Mouse (Mus musculus) embryonic facial prominence, embryonic 14.5 days (tissue): Measurements from ENCODE around the gene Zfp386. TPM values are rescaled to one million over a fixed set of nuclear protein-coding genes. Genes with fewer than 3 reads are reported as not detected.

ENCODE experiments used
- ATAC-seq: fragments of 200-750 bp; cut with Nextera tagmentation; 2 replicates; pipeline ENCODE4 v1.8.0; 2017; ENCODE audit warnings: low read depth, moderate number of reproducible peaks, moderate TSS enrichment
- DNase-seq: peaks from one replicate; pipeline ENCODE4 v3.0.0-alpha.2; 2015; ENCODE audit warnings: low spot score
- H3K27ac ChIP-seq: fragments of 300-500 bp; sonication (generic); replicated peaks from 2 replicates; pipeline ENCODE4 v1.5.1; 2014; ENCODE audit warnings: low read depth, mild to moderate bottlenecking, low read length, moderate library complexity
- H3K27me3 ChIP-seq: fragments of 300-500 bp; sonication (generic); replicated peaks from 2 replicates; pipeline ENCODE4 v1.6.1; 2014; ENCODE audit warnings: low read length; ENCODE audit not compliant: control insufficient read depth, insufficient read depth
- H3K36me3 ChIP-seq: fragments of 300-500 bp; sonication (generic); 2 replicates; pipeline ENCODE4 v1.6.1; 2014; ENCODE audit warnings: low read length, mixed read lengths; ENCODE audit not compliant: control insufficient read depth, insufficient read depth
- H3K4me1 ChIP-seq: fragments of 300-500 bp; sonication (generic); 2 replicates; pipeline ENCODE4 v1.6.1; 2014; ENCODE audit warnings: antibody characterized with exemption, low read length; ENCODE audit not compliant: control insufficient read depth, insufficient read depth
- H3K4me2 ChIP-seq: fragments of 300-500 bp; sonication (generic); 2 replicates; pipeline ENCODE4 v1.6.1; 2014; ENCODE audit warnings: low read depth, mild to moderate bottlenecking, low read length, moderate library complexity, mixed read lengths
- H3K4me3 ChIP-seq: fragments of 300-500 bp; sonication (generic); 2 replicates; pipeline ENCODE4 v1.5.1; 2014; ENCODE audit warnings: low read depth, mild to moderate bottlenecking, low read length
- H3K9ac ChIP-seq: fragments of 300-500 bp; sonication (generic); 2 replicates; pipeline ENCODE4 v1.6.1; 2014; ENCODE audit warnings: low read depth, mild to moderate bottlenecking, low read length, moderate library complexity, mixed read lengths
- H3K9me3 ChIP-seq: fragments of 300-500 bp; sonication (generic); 2 replicates; pipeline ENCODE4 v1.6.1; 2016; ENCODE audit warnings: low read length; ENCODE audit not compliant: control insufficient read depth
- WGBS: fragments of 180-500 bp; shearing (Covaris S2); extraction: QIAGEN DNeasy Blood & Tissue Kit; methylation state at CpG from one replicate; pipeline ENCODE4 v1.1.7; 2014; 5-methylcytosine and 5-hydroxymethylcytosine counted together
- polyA plus RNA-seq: library from polyadenylated mRNA; unstranded; fragments of >200 nt; fragmentation: Nextera tagmentation; extraction: Ambion mirVana; gene quantifications from 2 replicates; pipeline ENCODE4 v1.2.1, GENCODE M21; 2014

Zfp386 gene
- polyA plus RNA-seq, 1 experiment from 2014 or later, result 41.7 TPM

- WGBS, result 73% methylated on average over 3 of the region's 3 CpGs
- no peak overlapping the region for H3K4me3 ChIP-seq
- DNase-seq (peak; percentile 24), ATAC-seq (no peak)
- H3K9me3 ChIP-seq, result no peaks in the 10 kb centered on the region
- H3K4me2 ChIP-seq, result peak overlapping the region; percentile 74
- peak overlapping the region; percentile 88; the same call in 1 of the 2 replicates for H3K9ac ChIP-seq
- H3K27ac ChIP-seq, result 0 out of 2 replicates have a peak overlapping the region, but pooled peaks have one; percentile 25
- peaks cover 9% of the 10 kb centered on the region for H3K4me1 ChIP-seq
- no peaks in the 10 kb centered on the region for H3K27me3 ChIP-seq
- peaks cover 14% of the 10 kb centered on the region for H3K36me3 ChIP-seq
These were observed 1.7 kb downstream of the Zfp386 start for GRCm38 (mm10) chr12:116049236-116049635.

GRCm38 (mm10) chr12:116049701-116050100 is 2.2 kb downstream of the Zfp386 start:
- H3K4me1 ChIP-seq, result peaks cover 9% of the 10 kb centered on the region
- no peak overlapping the region for H3K4me2 ChIP-seq
- no peaks in the 10 kb centered on the region for H3K27me3 ChIP-seq
- ATAC-seq (no peak), DNase-seq (peak; percentile 26)
- peaks cover 19% of the 10 kb centered on the region for H3K36me3 ChIP-seq
- H3K9ac ChIP-seq, result no peak overlapping the region
- H3K4me3 ChIP-seq, result no peak overlapping the region
- WGBS, result 83% methylated on average over 6 of the region's 6 CpGs
- no peak overlapping the region for H3K27ac ChIP-seq
- 0 out of 2 replicates have a peak, but pooled peaks cover 4% of the 10 kb centered on the region for H3K9me3 ChIP-seq

DNA sequence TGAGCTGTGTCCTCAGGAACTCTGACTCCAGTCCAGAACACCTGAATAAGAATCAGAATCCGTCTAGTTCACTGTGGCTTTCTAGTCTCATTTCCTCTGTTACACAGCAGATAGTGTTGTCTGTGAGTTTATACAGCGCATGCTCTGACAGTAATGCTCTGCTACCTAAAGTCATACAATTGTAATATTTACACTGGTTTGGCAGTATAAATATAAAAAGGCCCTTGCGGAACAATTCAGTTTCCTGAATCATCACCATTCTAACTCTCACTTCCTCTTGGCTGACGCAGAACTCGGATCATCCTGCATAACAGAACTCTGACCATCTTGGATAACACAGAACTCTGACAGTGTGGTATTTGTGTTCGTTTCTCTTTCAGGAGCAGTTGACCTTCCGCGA is 6.8 kb downstream of the Zfp386 start:
- ATAC-seq (no peak), DNase-seq (no peak)
- no peak overlapping the region for H3K4me3 ChIP-seq
- H3K4me2 ChIP-seq, result no peak overlapping the region
- WGBS, result 95% methylated on average over 8 of the region's 8 CpGs
- no peak overlapping the region for H3K27ac ChIP-seq
- H3K27me3 ChIP-seq, result no peaks in the 10 kb centered on the region
- H3K36me3 ChIP-seq, result peaks cover 60% of the 10 kb centered on the region
- H3K9me3 ChIP-seq, result peaks cover 34% of the 10 kb centered on the region
- no peak overlapping the region for H3K9ac ChIP-seq
- peaks cover under 1% of the 10 kb centered on the region for H3K4me1 ChIP-seq

DNA sequence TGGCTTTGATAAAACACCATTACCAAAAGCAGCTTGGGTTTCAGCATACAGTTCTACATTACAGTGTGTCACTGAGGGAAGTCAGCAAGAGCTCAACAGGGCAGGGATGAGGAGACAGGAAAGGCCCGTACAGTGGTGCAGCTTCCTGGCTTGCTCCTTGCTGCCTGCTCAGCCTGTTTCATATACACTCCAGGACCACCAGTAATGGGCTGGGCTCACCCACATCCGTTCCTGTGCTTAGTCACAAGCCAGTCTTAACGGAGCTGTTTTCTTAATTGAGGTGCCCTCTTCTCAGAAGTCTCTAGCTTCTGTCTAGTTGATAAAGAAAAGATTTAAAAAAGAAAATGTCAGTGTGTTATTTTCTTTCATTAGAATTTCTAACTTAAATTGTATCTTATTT is 8.6 kb downstream of the Zfp386 start:
- no peak for DNase-seq
- Histone ChIP-seq H3K27ac (no peak overlapping the region), H3K4me3 (no peak overlapping the region), H3K4me1 (no peaks in the 10 kb centered on the region), H3K9me3 (peaks cover 51% of the 10 kb centered on the region), H3K9ac (no peak overlapping the region), H3K4me2 (no peak overlapping the region), H3K36me3 (peaks cover 69% of the 10 kb centered on the region), H3K27me3 (no peaks in the 10 kb centered on the region)
- no peak for ATAC-seq
- 96% methylated on average over 3 of the region's 3 CpGs for whole genome bisulfite sequencing

DNA sequence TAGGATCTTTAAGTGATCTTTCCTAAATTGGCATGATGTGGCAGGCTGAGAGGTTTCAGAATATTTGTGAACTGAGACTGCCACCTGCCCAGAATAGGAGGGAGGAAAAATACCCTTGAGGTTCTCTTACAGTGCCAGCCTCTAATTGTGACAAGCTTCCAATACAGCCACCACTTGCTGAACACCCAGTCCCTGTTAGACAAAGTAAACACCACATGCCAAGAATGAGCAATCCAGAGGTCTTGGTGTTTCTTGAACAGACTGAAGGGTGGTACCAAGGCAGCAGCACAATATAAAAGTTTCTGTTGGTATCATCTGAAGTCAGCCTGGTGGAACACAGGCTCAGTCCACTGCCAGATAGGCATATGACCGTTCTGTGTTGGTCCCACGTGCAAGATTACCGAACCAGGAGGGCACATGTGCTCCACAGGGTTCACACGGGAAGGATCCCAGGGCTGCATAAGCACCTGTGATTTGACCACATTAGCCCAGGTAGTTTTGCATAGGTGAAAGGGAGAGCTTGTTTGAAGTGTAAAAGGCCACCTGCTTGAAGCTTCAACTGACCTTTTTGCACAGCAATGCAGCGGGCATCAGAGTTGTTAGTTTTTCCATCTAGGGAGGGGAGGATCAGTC is 14.2 kb downstream of the Zfp386 start:
- DNase-seq (no peak), ATAC-seq (0 out of 2 replicates have a peak, but pooled peaks have one; percentile 41)
- H3K36me3 ChIP-seq, result peaks cover 53% of the 10 kb centered on the region
- H3K4me3 ChIP-seq, result no peak overlapping the region
- no peak overlapping the region for H3K4me2 ChIP-seq
- H3K9me3 ChIP-seq, result peaks cover 59% of the 10 kb centered on the region
- no peak overlapping the region for H3K27ac ChIP-seq
- H3K4me1 ChIP-seq, result no peaks in the 10 kb centered on the region
- WGBS, result 93% methylated on average over 5 of the region's 5 CpGs
- H3K27me3 ChIP-seq, result no peaks in the 10 kb centered on the region
- H3K9ac ChIP-seq, result no peak overlapping the region

- H3K27ac ChIP-seq, result no peak overlapping the region
- H3K4me2 ChIP-seq, result no peak overlapping the region
- H3K9ac ChIP-seq, result no peak overlapping the region
- ATAC-seq (no peak), DNase-seq (no peak)
- no peaks in the 10 kb centered on the region for H3K27me3 ChIP-seq
- WGBS, result 89% methylated on average over 2 of the region's 2 CpGs
- peaks cover 48% of the 10 kb centered on the region for H3K36me3 ChIP-seq
- peaks cover 55% of the 10 kb centered on the region for H3K9me3 ChIP-seq
- H3K4me1 ChIP-seq, result no peaks in the 10 kb centered on the region
- no peak overlapping the region for H3K4me3 ChIP-seq
These were observed 14.7 kb downstream of the Zfp386 start for GRCm38 (mm10) chr12:116062194-116062583.

DNA sequence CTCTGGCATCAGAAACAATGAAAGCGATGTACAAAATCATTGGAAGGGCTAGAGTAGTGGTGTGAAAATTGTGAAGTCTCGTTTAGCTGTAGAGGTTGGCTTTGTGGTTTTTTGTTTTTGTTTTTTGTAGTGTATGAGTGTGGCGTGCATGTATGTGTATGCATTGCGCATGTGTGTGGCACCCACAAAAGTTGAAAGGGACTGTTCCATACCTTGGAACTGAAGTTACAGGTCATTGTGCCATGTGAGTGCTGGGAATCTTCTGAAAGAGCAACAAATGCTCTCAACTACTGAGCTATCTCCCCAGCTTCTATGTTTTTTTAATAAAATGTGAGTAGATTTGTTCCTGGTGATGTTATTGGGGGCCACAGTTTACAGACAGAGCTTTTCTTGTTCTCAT is 15.5 kb downstream of the Zfp386 start:
- DNase-seq (no peak), ATAC-seq (no peak)
- peaks cover 50% of the 10 kb centered on the region for H3K9me3 ChIP-seq
- H3K4me2 ChIP-seq, result no peak overlapping the region
- no peak overlapping the region for H3K4me3 ChIP-seq
- no peak overlapping the region for H3K27ac ChIP-seq
- H3K4me1 ChIP-seq, result no peaks in the 10 kb centered on the region
- WGBS, result 97% methylated on average over 4 of the region's 4 CpGs
- no peak overlapping the region for H3K9ac ChIP-seq
- H3K27me3 ChIP-seq, result no peaks in the 10 kb centered on the region
- H3K36me3 ChIP-seq, result peaks cover 41% of the 10 kb centered on the region

DNA sequence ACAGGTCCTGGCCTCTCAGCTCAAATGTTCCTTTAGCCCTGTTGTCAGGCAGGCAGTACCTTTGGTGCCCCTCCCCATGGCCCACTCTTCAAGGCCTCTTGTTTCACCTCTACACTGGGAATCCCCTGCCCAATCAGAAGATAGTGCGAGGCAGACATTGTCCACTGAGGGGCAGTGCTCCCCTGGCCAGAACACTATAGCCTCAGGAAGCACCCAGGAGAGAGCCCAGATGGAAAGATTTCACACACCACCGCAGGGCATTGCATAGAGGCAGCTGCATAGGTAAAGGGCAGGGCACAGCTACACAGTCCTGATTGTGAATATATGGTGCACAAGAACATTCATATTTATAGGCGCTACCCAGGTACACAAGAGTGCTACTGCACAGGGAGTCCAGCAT is 23.5 kb downstream of the Zfp386 start:
- ATAC-seq, result peak; percentile 91
- peak; percentile 47 for DNase-seq
- Histone ChIP-seq H3K4me2 (no peak overlapping the region), H3K27me3 (peaks cover 6% of the 10 kb centered on the region), H3K36me3 (no peaks in the 10 kb centered on the region), H3K27ac (no peak overlapping the region), H3K4me3 (no peak overlapping the region), H3K4me1 (no peaks in the 10 kb centered on the region), H3K9me3 (no peaks in the 10 kb centered on the region), H3K9ac (no peak overlapping the region; the same call in 1 of the 2 replicates)
- 7% methylated on average over 3 of the region's 3 CpGs for WGBS
